Mouse (Mus musculus) macrophage (primary cell): ENCODE data around the gene Tcf7l2. TPM values are rescaled to one million over a fixed set of nuclear protein-coding genes. Genes with fewer than 3 reads are reported as not detected.

Experiments
- H3K27ac ChIP-seq: fragments of 350-480 bp; formaldehyde crosslinking; 2 replicates; pipeline ENCODE4 v1.9.0; 2021
- H3K36me3 ChIP-seq: fragments of 350-480 bp; formaldehyde crosslinking; 2 replicates; pipeline ENCODE4 v1.9.0; 2021; ENCODE audit errors: inconsistent target
- H3K4me3 ChIP-seq: fragments of 350-480 bp; formaldehyde crosslinking; 2 replicates; pipeline ENCODE4 v1.9.0; 2021; ENCODE audit errors: inconsistent target
- H3K79me2 ChIP-seq: fragments of 350-480 bp; formaldehyde crosslinking; 2 replicates; pipeline ENCODE4 v1.9.0; 2021; ENCODE audit errors: inconsistent target
- WGBS: methylation state at CpG from one replicate; pipeline ENCODE4 v1.1.7; 2026; ENCODE audit warnings: inconsistent platforms; ENCODE audit not compliant: missing documents; 5-methylcytosine and 5-hydroxymethylcytosine counted together
- polyA plus RNA-seq: library from polyadenylated mRNA; stranded (reverse); fragments of 250-400 nt; gene quantifications from 3 replicates; pipeline ENCODE4 v1.2.4, GENCODE M21; 2018; ENCODE audit warnings: inconsistent platforms

Tcf7l2 gene
- polyA plus RNA-seq, 1 experiment from 2014 or later = 16.3 TPM

- 96% methylated on average over 8 of the region's 8 CpGs for WGBS
- Histone ChIP-seq H3K36me3 (peaks cover 21% of the 10 kb centered on the region; the same call in 1 of the 2 replicates), H3K79me2 (no peaks in the 10 kb centered on the region), H3K4me3 (no peak overlapping the region), H3K27ac (no peak overlapping the region)
Observed at GRCm38 (mm10) chr19:55911941-55912340, 170.3 kb downstream of the Tcf7l2 start.

- Histone ChIP-seq H3K27ac (no peak overlapping the region), H3K79me2 (no peaks in the 10 kb centered on the region), H3K4me3 (no peak overlapping the region), H3K36me3 (peaks cover 21% of the 10 kb centered on the region; the same call in 1 of the 2 replicates)
- WGBS = 95% methylated on average over 8 of the region's 8 CpGs
Observed at GRCm38 (mm10) chr19:55912813-55913212, 171.2 kb downstream of the Tcf7l2 start.

- H3K79me2 ChIP-seq = no peaks in the 10 kb centered on the region
- peaks cover 21% of the 10 kb centered on the region; the same call in 1 of the 2 replicates for H3K36me3 ChIP-seq
- no peak overlapping the region for H3K27ac ChIP-seq
- WGBS = 96% methylated on average over 10 of the region's 10 CpGs
- no peak overlapping the region for H3K4me3 ChIP-seq
Observed at GRCm38 (mm10) chr19:55913585-55913984, 172.0 kb downstream of the Tcf7l2 start.

- H3K4me3 ChIP-seq = no peak overlapping the region
- no peaks in the 10 kb centered on the region for H3K79me2 ChIP-seq
- H3K27ac ChIP-seq = no peak overlapping the region
- H3K36me3 ChIP-seq = peaks cover 31% of the 10 kb centered on the region
- WGBS = 96% methylated on average over 20 of the region's 20 CpGs
Observed at GRCm38 (mm10) chr19:55914614-55915211, 173.1 kb downstream of the Tcf7l2 start.

- H3K4me3 ChIP-seq = no peak overlapping the region
- H3K36me3 ChIP-seq = peaks cover 36% of the 10 kb centered on the region
- H3K79me2 ChIP-seq = no peaks in the 10 kb centered on the region
- H3K27ac ChIP-seq = no peak overlapping the region
- WGBS = 24% methylated on average over 7 of the region's 7 CpGs
Observed at GRCm38 (mm10) chr19:55915506-55915905, 173.9 kb downstream of the Tcf7l2 start.

- peaks cover 38% of the 10 kb centered on the region for H3K36me3 ChIP-seq
- 100% methylated on average over 3 of the region's 3 CpGs for WGBS
Observed at GRCm38 (mm10) chr19:55916211-55916610, 174.6 kb downstream of the Tcf7l2 start.

GRCm38 (mm10) chr19:55923789-55924426 is 182.3 kb downstream of the Tcf7l2 start:
- no peak overlapping the region for H3K27ac ChIP-seq
- no peak overlapping the region for H3K4me3 ChIP-seq
- no peaks in the 10 kb centered on the region for H3K79me2 ChIP-seq
- WGBS = 89% methylated on average over 11 of the region's 12 CpGs
- H3K36me3 ChIP-seq = peaks cover 30% of the 10 kb centered on the region

More at GRCm38 (mm10) chr19:55916211-55916610, 174.6 kb downstream of the Tcf7l2 start:
- no peak overlapping the region for H3K27ac ChIP-seq
- H3K79me2 ChIP-seq = no peaks in the 10 kb centered on the region
- no peak overlapping the region for H3K4me3 ChIP-seq

GRCm38 (mm10) chr19:55924800-55925199 is 183.2 kb downstream of the Tcf7l2 start:
- WGBS = 96% methylated on average over 4 of the region's 4 CpGs
- peaks cover 21% of the 10 kb centered on the region; the same call in 1 of the 2 replicates for H3K36me3 ChIP-seq
- no peaks in the 10 kb centered on the region for H3K79me2 ChIP-seq
- no peak overlapping the region for H3K4me3 ChIP-seq
- H3K27ac ChIP-seq = no peak overlapping the region

GRCm38 (mm10) chr19:55925425-55925803 is 183.8 kb downstream of the Tcf7l2 start:
- Histone ChIP-seq H3K36me3 (peaks cover 15% of the 10 kb centered on the region; the same call in 1 of the 2 replicates), H3K79me2 (no peaks in the 10 kb centered on the region), H3K4me3 (no peak overlapping the region), H3K27ac (no peak overlapping the region)
- WGBS = 67% methylated on average over 2 of the region's 7 CpGs

- Histone ChIP-seq H3K27ac (no peak overlapping the region), H3K79me2 (no peaks in the 10 kb centered on the region), H3K4me3 (no peak overlapping the region), H3K36me3 (peaks cover 10% of the 10 kb centered on the region; the same call in 1 of the 2 replicates)
- 95% methylated on average over 15 of the region's 16 CpGs for WGBS
Observed at GRCm38 (mm10) chr19:55925804-55926521, 184.3 kb downstream of the Tcf7l2 start.

- Histone ChIP-seq H3K4me3 (no peak overlapping the region), H3K36me3 (0 out of 2 replicates have a peak, but pooled peaks cover 4% of the 10 kb centered on the region), H3K27ac (no peak overlapping the region), H3K79me2 (no peaks in the 10 kb centered on the region)
- WGBS = 93% methylated on average over 15 of the region's 16 CpGs
Observed at GRCm38 (mm10) chr19:55926858-55927673, 185.4 kb downstream of the Tcf7l2 start.

GRCm38 (mm10) chr19:55927674-55928061 is 186.0 kb downstream of the Tcf7l2 start:
- Histone ChIP-seq H3K4me3 (no peak overlapping the region), H3K36me3 (0 out of 2 replicates have a peak, but pooled peaks cover 4% of the 10 kb centered on the region), H3K27ac (no peak overlapping the region), H3K79me2 (no peaks in the 10 kb centered on the region)
- 91% methylated on average over 9 of the region's 9 CpGs for WGBS

- WGBS = 87% methylated on average over 3 of the region's 5 CpGs
- Histone ChIP-seq H3K27ac (no peak overlapping the region), H3K4me3 (no peak overlapping the region), H3K79me2 (no peaks in the 10 kb centered on the region), H3K36me3 (0 out of 2 replicates have a peak, but pooled peaks cover 4% of the 10 kb centered on the region)
Observed at GRCm38 (mm10) chr19:55928674-55929073, 187.1 kb downstream of the Tcf7l2 start.

- Histone ChIP-seq H3K27ac (no peak overlapping the region), H3K36me3 (0 out of 2 replicates have a peak, but pooled peaks cover 4% of the 10 kb centered on the region), H3K4me3 (no peak overlapping the region), H3K79me2 (no peaks in the 10 kb centered on the region)
- 97% methylated on average over 17 of the region's 17 CpGs for WGBS
Observed at GRCm38 (mm10) chr19:55931642-55932041, 190.0 kb downstream of the Tcf7l2 start.
